Mouse (Mus musculus): ENCODE results near the gene Rbm15b.

GRCm38 (mm10) chr9:106891341-106891741 lies 4.1 kb upstream of the Rbm15b start:
- TF ChIP-seq CTCF (IDR thresholded peaks at IDR 0.05; ENCODE audit: low read depth) (no peak), EP300 (IDR thresholded peaks at IDR 0.05; ENCODE audit: low read depth) (no peak)
